Mouse (Mus musculus) heart, postnatal 0 days (tissue): ENCODE results near the gene Tbx19. TPM values are rescaled to one million over a fixed set of nuclear protein-coding genes. Genes with fewer than 3 reads are reported as not detected.
A peak's percentile ranks its signal among the peaks of the same experiment; 100 is the strongest.

Experiments used
- ATAC-seq: fragments of 200-750 bp; cut with Nextera tagmentation; 2 replicates; pipeline ENCODE4 v1.8.0; 2017; ENCODE audit warnings: low read depth, moderate number of reproducible peaks, moderate library complexity; ENCODE audit not compliant: insufficient read depth
- DNase-seq: peaks from one replicate; pipeline ENCODE4 v3.0.0-alpha.2; 2016; ENCODE audit warnings: low spot score
- H3K27ac ChIP-seq: fragments of 300-500 bp; sonication (generic); 2 replicates; pipeline ENCODE4 v1.5.1; 2014; ENCODE audit warnings: low read depth, mild to moderate bottlenecking
- H3K27me3 ChIP-seq: fragments of 300-500 bp; sonication (generic); 2 replicates; pipeline ENCODE4 v1.6.1; 2014; ENCODE audit warnings: low read length, mixed read lengths; ENCODE audit not compliant: control insufficient read depth, insufficient read depth
- H3K36me3 ChIP-seq: fragments of 300-500 bp; sonication (generic); replicated peaks from 2 replicates; pipeline ENCODE4 v1.6.1; 2014; ENCODE audit warnings: low read length, mixed read lengths; ENCODE audit not compliant: control insufficient read depth, insufficient read depth
- H3K4me1 ChIP-seq: fragments of 300-500 bp; sonication (generic); 2 replicates; pipeline ENCODE4 v1.6.1; 2014; ENCODE audit warnings: antibody characterized with exemption; ENCODE audit not compliant: control insufficient read depth, insufficient read depth
- H3K4me2 ChIP-seq: fragments of 300-500 bp; sonication (generic); 2 replicates; pipeline ENCODE4 v1.6.1; 2014; ENCODE audit warnings: low read depth, mild to moderate bottlenecking, low read length, moderate library complexity
- H3K4me3 ChIP-seq: fragments of 300-500 bp; sonication (generic); 2 replicates; pipeline ENCODE4 v1.5.1; 2014; ENCODE audit warnings: low read depth, low read length
- H3K9ac ChIP-seq: fragments of 300-500 bp; sonication (generic); replicated peaks from 2 replicates; pipeline ENCODE4 v1.6.1; 2014; ENCODE audit warnings: low read depth, low read length, mixed read lengths
- H3K9me3 ChIP-seq: fragments of 300-500 bp; sonication (generic); replicated peaks from 2 replicates; pipeline ENCODE4 v1.6.1; 2016; ENCODE audit warnings: low read length; ENCODE audit not compliant: control insufficient read depth
- CTCF ChIP-seq: IDR thresholded peaks from 2 replicates; pipeline ENCODE4 v1.5.1; 2016; ENCODE audit warnings: antibody characterized with exemption, control low read depth, low read depth
- EP300 ChIP-seq: IDR thresholded peaks from 2 replicates; pipeline ENCODE4 v1.6.1; 2016; ENCODE audit warnings: antibody characterized with exemption, low read depth
- WGBS: fragments of 180-500 bp; shearing (Covaris S2); extraction: QIAGEN DNeasy Blood & Tissue Kit; methylation state at CpG from one replicate; pipeline ENCODE4 v1.1.7; 2014; 5-methylcytosine and 5-hydroxymethylcytosine counted together
- polyA plus RNA-seq: library from polyadenylated mRNA; unstranded; fragments of >200 nt; fragmentation: Nextera tagmentation; extraction: Ambion mirVana; gene quantifications from 2 replicates; pipeline ENCODE4 v1.2.1, GENCODE M21; 2015
- total RNA-seq: library from RNA; depleted of rRNA; stranded (reverse); fragments of >200 nt; gene quantifications from 2 replicates; pipeline ENCODE4 v1.2.3, GENCODE M21; 2014; ENCODE audit warnings: low replicate concordance

Tbx19 gene
- total and polyA plus RNA-seq, 2 experiments from 2014 or later: not detected

DNA sequence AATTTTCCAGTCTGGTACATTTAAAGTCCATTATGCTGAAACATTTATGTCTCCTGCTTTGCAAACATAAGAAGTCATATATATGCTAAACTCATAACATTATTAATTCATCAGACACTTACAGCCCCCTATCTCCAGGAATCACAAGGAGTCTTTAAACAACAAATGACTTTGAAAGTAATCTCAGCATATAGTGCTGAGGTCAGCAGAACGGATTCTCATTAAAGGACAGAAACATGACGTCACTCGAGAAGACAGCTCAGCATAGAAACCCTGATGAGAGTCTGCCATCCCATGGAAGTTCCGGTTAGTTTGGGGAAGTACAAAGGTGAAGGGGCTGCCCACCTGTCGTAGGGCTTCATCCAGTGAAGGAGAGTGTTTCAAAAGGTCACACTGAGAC is 31.0 kb downstream of the Tbx19 start:
- Histone ChIP-seq H3K4me3 (no peak overlapping the region), H3K9ac (no peak overlapping the region), H3K27me3 (no peaks in the 10 kb centered on the region), H3K36me3 (no peaks in the 10 kb centered on the region), H3K4me2 (no peak overlapping the region), H3K4me1 (no peaks in the 10 kb centered on the region), H3K27ac (no peak overlapping the region), H3K9me3 (no peaks in the 10 kb centered on the region)
- no peak for TF ChIP-seq CTCF
- no peak for TF ChIP-seq EP300
- 63% methylated on average over 5 of the region's 5 CpGs for WGBS
- DNase-seq: no peak
- no peak for ATAC-seq

- H3K27me3 ChIP-seq: peaks cover 3% of the 10 kb centered on the region; the same call in 1 of the 2 replicates
- TF ChIP-seq EP300 (no peak), CTCF (no peak)
- no peak for ATAC-seq
- H3K4me1 ChIP-seq: peaks cover 9% of the 10 kb centered on the region
- H3K36me3 ChIP-seq: no peaks in the 10 kb centered on the region
- 78% methylated on average over 7 of the region's 7 CpGs for WGBS
- no peak overlapping the region for H3K27ac ChIP-seq
- DNase-seq: no peak
- no peak overlapping the region for H3K4me2 ChIP-seq
- H3K9me3 ChIP-seq: no peaks in the 10 kb centered on the region
- H3K4me3 ChIP-seq: no peak overlapping the region
- no peak overlapping the region for H3K9ac ChIP-seq
Observed at GRCm38 (mm10) chr1:165121096-165121495, 39.5 kb downstream of the Tbx19 start.

- Histone ChIP-seq H3K36me3 (no peaks in the 10 kb centered on the region), H3K4me1 (peaks cover 12% of the 10 kb centered on the region), H3K9ac (no peak overlapping the region), H3K4me2 (peak overlapping the region; percentile 36; the same call in 1 of the 2 replicates), H3K4me3 (no peak overlapping the region), H3K27ac (no peak overlapping the region), H3K27me3 (peaks cover 3% of the 10 kb centered on the region; the same call in 1 of the 2 replicates), H3K9me3 (no peaks in the 10 kb centered on the region)
- peak; percentile 73 for DNase-seq
- ATAC-seq: 0 out of 2 replicates have a peak, but pooled peaks have one; percentile 49
- TF ChIP-seq EP300: no peak
- peak; percentile 84 for TF ChIP-seq CTCF
- 18% methylated on average over 21 of the region's 21 CpGs for WGBS
Observed at GRCm38 (mm10) chr1:165120349-165120898, 40.1 kb downstream of the Tbx19 start.

GRCm38 (mm10) chr1:165119760-165120159 is 40.8 kb downstream of the Tbx19 start:
- Histone ChIP-seq H3K4me1 (peaks cover 18% of the 10 kb centered on the region), H3K27ac (0 out of 2 replicates have a peak overlapping the region, but pooled peaks have one; percentile 22), H3K9ac (no peak overlapping the region), H3K4me3 (no peak overlapping the region), H3K9me3 (no peaks in the 10 kb centered on the region), H3K4me2 (peak overlapping the region; percentile 36), H3K36me3 (no peaks in the 10 kb centered on the region), H3K27me3 (peaks cover 3% of the 10 kb centered on the region; the same call in 1 of the 2 replicates)
- no peak for ATAC-seq
- DNase-seq: no peak
- WGBS: 16% methylated on average over 9 of the region's 9 CpGs
- TF ChIP-seq CTCF (no peak), EP300 (no peak)

- no peaks in the 10 kb centered on the region for H3K36me3 ChIP-seq
- ATAC-seq (no peak), DNase-seq (peak; percentile 19)
- H3K9ac ChIP-seq: no peak overlapping the region
- H3K4me2 ChIP-seq: no peak overlapping the region
- TF ChIP-seq EP300 (no peak), CTCF (no peak)
- peak overlapping the region; percentile 22; the same call in 1 of the 2 replicates for H3K27ac ChIP-seq
- 73% methylated on average over 15 of the region's 15 CpGs for WGBS
- H3K4me3 ChIP-seq: no peak overlapping the region
- peaks cover 3% of the 10 kb centered on the region; the same call in 1 of the 2 replicates for H3K27me3 ChIP-seq
- H3K4me1 ChIP-seq: peaks cover 24% of the 10 kb centered on the region
- no peaks in the 10 kb centered on the region for H3K9me3 ChIP-seq
Observed at GRCm38 (mm10) chr1:165119011-165119726, 41.4 kb downstream of the Tbx19 start.
